Mouse (Mus musculus) ES-Bruce4 (cell line): ENCODE results near the gene Treh.
A peak's percentile ranks its signal among the peaks of the same experiment; 100 is the strongest.

Experiments used
- CTCF ChIP-seq: IDR thresholded peaks from one replicate; pipeline ENCODE4 v1.8.1; 2011; ENCODE audit warnings: low read depth, low read length
- EP300 ChIP-seq: IDR thresholded peaks from 2 replicates; pipeline ENCODE4 v1.6.1; 2011; ENCODE audit warnings: low read depth, low read length; ENCODE audit not compliant: insufficient read depth
- POLR2A ChIP-seq: IDR thresholded peaks from one replicate; pipeline ENCODE4 v1.8.1; 2011; ENCODE audit warnings: low read length; ENCODE audit not compliant: insufficient read depth

DNA sequence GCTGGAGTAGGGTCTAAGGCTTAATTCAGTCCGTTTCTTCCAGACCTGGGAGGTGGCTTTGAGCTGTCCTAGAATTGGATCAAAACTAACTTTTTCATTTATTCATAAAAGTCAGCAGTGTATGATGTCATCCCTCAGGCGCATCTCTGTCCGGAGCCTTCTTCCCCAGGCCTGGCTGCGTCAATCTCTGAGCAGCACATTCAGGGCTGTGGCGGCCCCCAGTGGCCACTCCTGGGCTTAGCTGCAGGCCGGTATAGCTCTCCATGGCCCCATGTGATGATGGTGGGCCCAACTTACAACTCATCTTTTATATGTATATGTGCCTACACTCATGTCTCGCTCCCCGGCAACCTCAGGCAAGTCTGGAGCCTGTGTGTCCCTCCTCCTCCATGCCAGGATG lies 21.0 kb upstream of the Treh start:
- peak; percentile 93 for TF ChIP-seq CTCF
- no peak for TF ChIP-seq POLR2A
- no peak for TF ChIP-seq EP300
